Mouse (Mus musculus) kidney, adult 2 months (tissue): ENCODE data around the gene Rhbdd2.

Experiments used
- CTCF ChIP-seq: fragments of 200-500 bp; conservative IDR thresholded peaks from 2 replicates; pipeline ENCODE4 v1.5.1; 2011; ENCODE audit warnings: low read depth, mild to moderate bottlenecking, control low read depth, low read length, moderate library complexity, mixed read lengths; ENCODE audit not compliant: insufficient read depth, insufficient read length
- POLR2A ChIP-seq: fragments of 200-500 bp; IDR thresholded peaks from one replicate; pipeline ENCODE4 v1.6.1; 2011; ENCODE audit warnings: low read depth, low read length, control low read depth

DNA sequence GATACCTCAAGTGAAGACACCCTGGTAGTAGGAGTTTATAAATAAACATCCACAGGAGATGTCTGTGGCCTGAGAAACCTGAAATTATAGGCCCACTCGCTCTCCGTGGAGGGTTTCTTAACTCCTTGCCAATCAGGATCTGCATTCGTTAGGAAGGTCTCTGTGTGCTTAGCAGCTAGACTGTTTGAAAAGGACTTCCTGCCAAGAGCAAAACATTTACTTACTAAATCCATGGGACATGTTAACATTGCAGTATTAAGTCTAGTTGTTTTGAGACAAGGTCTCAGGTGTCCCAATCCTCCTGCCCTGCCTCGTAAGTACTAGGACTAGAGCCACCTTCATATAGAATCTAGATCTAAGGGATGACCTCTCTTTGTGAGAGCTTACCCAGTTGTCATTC is 58.8 kb downstream of the Rhbdd2 start:
- TF ChIP-seq POLR2A (no peak), CTCF (no peak)
